Mouse (Mus musculus) liver, embryonic 14 days (tissue): ENCODE measurements around the gene Zkscan5. TPM values are rescaled to one million over a fixed set of nuclear protein-coding genes. Genes with fewer than 3 reads are reported as not detected.

ENCODE experiments used
- polyA plus RNA-seq: library from polyadenylated mRNA; depleted of rRNA; stranded (reverse); fragments of >200 nt; gene quantifications from 2 replicates; pipeline ENCODE4 v1.2.3, GENCODE M21; 2012; rRNA removed

The Zkscan5 gene
- polyA plus RNA-seq: 2.3 and 2.4 TPM in 2 replicates

DNA sequence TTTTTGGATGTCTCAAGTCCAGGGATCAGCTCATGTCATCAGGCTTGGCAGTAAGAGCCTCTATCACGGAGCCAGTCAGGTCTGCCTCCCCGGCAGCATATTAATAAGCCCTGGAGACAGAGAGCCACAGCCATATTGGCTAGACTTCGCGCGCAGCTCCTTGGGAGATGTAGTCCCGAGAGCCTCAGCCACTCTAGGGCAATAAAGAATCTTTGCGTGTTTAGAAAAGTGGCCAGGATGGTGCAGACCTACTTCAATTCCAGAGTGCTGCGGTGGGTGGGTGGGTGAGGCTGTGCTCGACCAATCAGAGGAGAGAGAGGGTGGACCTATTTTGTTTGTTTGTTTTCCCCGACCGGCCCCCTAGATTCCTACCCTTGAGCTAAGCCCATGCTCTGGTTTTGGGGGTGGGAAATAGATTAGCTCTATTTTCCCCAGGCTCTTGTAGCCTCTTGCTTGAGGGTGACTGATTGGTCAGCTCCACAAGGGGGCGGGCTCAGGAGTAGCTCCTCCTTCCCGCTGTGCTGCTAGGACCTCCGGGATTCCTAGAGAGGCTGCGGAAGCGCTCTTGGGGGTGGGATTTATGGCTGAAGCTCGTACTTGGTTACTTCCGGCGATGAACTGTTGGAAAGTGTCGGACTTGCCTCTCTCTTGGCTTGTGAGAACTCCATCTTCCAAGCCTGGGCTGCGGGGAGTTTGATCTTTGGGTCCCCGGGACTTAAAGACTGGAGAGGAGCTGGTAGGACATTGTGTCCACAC lies at the start of gene Zkscan5:
Gene Zkscan5, plus strand, starts transcription at position 627 of the 756 bp plus-strand sequence.

DNA sequence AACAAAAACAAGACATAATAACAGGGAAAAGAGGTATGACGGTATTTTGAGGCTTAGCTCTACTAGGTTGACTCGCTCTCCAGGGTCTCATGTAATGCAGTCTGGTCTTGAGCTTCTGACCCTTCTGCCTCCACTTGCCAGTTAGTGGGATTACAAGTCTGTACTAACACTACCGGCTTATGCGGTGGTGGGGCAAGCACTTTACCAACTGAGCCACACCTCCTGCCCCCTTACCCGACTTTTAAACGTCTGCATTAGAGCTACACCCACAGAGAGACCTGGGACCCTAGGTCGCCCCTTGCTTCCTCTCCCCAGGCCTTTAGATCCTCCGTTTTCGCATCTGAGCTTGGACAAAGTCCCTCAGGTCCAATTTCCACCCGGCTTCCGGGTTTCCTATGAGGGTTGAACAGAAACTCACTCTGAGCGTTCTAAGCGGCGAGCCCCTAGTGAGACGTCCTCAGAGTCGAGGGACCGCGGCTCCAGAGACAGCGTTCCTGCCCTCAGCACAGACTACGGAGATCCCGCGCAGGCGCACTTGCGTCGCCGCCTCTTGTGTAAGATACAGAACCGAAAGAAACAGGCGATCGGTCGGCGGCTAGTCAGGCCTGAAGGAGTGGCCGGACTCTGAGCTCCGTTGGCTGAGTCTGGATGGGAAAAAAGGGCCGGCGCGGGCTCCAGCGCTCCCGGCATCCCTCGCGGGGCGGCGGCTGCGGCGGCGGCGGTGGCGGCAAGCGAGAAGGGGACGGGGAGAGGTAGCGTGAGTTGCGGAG lies 37.6 kb upstream of the Zkscan5 start, which contains the start of the genes Ptcd1 and Cpsf4:
Gene Ptcd1, minus strand, starts transcription at position 573 of the 770 bp plus-strand sequence.
Gene Cpsf4, plus strand, starts transcription at position 678 of the 770 bp plus-strand sequence.

DNA sequence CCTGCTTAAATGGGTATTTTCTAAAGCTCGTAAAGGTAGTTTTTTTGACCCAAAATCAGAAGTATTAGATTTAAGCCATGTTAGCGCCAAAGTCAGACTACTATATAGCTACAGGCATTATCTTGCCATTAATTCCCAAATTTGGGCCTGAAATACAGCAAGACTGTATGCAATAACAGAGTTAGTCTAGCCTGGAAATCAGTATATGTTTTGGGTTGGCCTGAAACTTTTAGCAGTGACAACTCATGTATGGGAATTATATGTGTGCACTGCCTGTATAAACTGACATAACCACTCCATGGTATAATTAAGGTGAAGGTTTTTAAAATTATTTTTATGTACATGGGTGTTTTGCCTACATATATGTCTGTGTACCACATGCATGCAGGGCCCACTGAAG lies 12.4 kb upstream of the Zkscan5 start, which contains the start of gene Atp5j2:
Gene Atp5j2, minus strand, starts transcription at position 101 of the 400 bp plus-strand sequence.

GRCm38 (mm10) chr5:145201321-145201991 lies 2.9 kb upstream of the Zkscan5 start, which contains the start of gene Zkscan14:
TSS of gene Zkscan14 (minus strand) at chr5:145201868.

GRCm38 (mm10) chr5:145231367-145231871 lies 27.1 kb downstream of the Zkscan5 start, which contains the start of gene Zfp655:
TSS of gene Zfp655 (plus strand) at chr5:145231715.

Other genes starting within 250 kb of the Zkscan5 start
- 1.4 TPM in 2 replicates for gene Smurf1, start 238.7 kb upstream of the Zkscan5 start, polyA plus RNA-seq
- not detected in 2 replicates for gene Gm4871, start 171.8 kb upstream of the Zkscan5 start, polyA plus RNA-seq
- not detected in 2 replicates for gene 1700018F24Rik, start 161.6 kb upstream of the Zkscan5 start, polyA plus RNA-seq
- 40.3 and 49.6 TPM in 2 replicates for gene Arpc1a, start 120.7 kb upstream of the Zkscan5 start, polyA plus RNA-seq
- gene Kpna7, start 120.5 kb upstream of the Zkscan5 start, polyA plus RNA-seq: 0.05 and 0.09 TPM in 2 replicates
- gene Arpc1b, start 90.3 kb upstream of the Zkscan5 start, polyA plus RNA-seq: 64.2 and 70.6 TPM in 2 replicates
- gene Pdap1, start 64.3 kb upstream of the Zkscan5 start, polyA plus RNA-seq: 51.0 and 57.0 TPM in 2 replicates
- 86.6 and 96.6 TPM in 2 replicates for gene Bud31, start 64.2 kb upstream of the Zkscan5 start, polyA plus RNA-seq
- 5.4 and 5.7 TPM in 2 replicates for gene Ptcd1, start 37.5 kb upstream of the Zkscan5 start, polyA plus RNA-seq
- gene Cpsf4, start 37.3 kb upstream of the Zkscan5 start, polyA plus RNA-seq: 27.1 and 29.8 TPM in 2 replicates
- gene Atp5j2, start 12.5 kb upstream of the Zkscan5 start, polyA plus RNA-seq: 202 and 203 TPM in 2 replicates
- gene Zkscan14, start 2.7 kb upstream of the Zkscan5 start, polyA plus RNA-seq: 2.5 and 2.6 TPM in 2 replicates
- gene Zfp655, start 27.2 kb downstream of the Zkscan5 start, polyA plus RNA-seq: 8.5 and 9.3 TPM in 2 replicates
- gene Zscan25, start 75.9 kb downstream of the Zkscan5 start, polyA plus RNA-seq: 3.8 and 4.3 TPM in 2 replicates
- 0.01 and 0.03 TPM in 2 replicates for gene Cyp3a57, start 140.7 kb downstream of the Zkscan5 start, polyA plus RNA-seq